Mouse (Mus musculus) C2C12 (cell line): ENCODE measurements around the gene Il3.

Source experiments
- CEBPB ChIP-seq: IDR thresholded peaks from one replicate; pipeline ENCODE4 v1.6.1; 2011; ENCODE audit warnings: low read depth, mild to moderate bottlenecking, control low read depth, moderate library complexity
- CTCF ChIP-seq: IDR thresholded peaks from one replicate; pipeline ENCODE4 v1.5.1; 2011; ENCODE audit not compliant: control insufficient read depth, insufficient read depth, insufficient read length
- FOSL1 ChIP-seq: IDR thresholded peaks from one replicate; pipeline ENCODE4 v1.8.0; 2011; ENCODE audit warnings: mild to moderate bottlenecking, low read length; ENCODE audit not compliant: poor library complexity, insufficient read depth, severe bottlenecking
- MAX ChIP-seq: IDR thresholded peaks from one replicate; pipeline ENCODE4 v1.6.1; 2011; ENCODE audit warnings: mild to moderate bottlenecking, control low read depth
- MYOD1 ChIP-seq: IDR thresholded peaks from one replicate; pipeline ENCODE4 v1.6.1; 2011; ENCODE audit warnings: low read depth; ENCODE audit not compliant: control insufficient read depth, insufficient read length
- USF1 ChIP-seq: IDR thresholded peaks from one replicate; pipeline ENCODE4 v1.6.1; 2011; ENCODE audit warnings: low read depth, mild to moderate bottlenecking, control low read depth, moderate library complexity

DNA sequence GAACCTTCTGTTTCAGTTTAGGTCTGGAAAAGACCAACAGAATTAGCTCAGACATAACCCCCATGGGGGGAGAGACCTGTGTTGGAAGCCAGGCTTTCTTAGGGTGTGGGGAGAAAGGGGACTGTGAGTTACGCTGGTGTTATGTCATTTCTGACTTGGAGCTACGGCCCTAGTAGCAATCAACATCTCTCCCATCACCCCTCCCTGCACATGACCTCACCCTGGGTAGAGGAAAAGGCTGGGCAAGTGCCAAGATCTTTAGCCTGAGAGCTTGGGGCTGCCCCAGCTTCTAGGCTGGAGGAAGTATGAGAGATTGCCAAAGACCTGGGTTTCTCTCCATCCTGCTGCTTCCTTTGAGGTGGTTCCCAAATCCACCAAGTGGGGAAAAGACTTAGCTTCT, 30.1 kb downstream of the Il3 start:
- TF ChIP-seq MAX (no peak), CTCF (no peak), CEBPB (no peak), FOSL1 (no peak), USF1 (no peak), MYOD1 (no peak)
